Mouse (Mus musculus) embryonic facial prominence, embryonic 15.5 days (tissue): ENCODE measurements around the gene Htr5a. TPM values are rescaled to one million over a fixed set of nuclear protein-coding genes. Genes with fewer than 3 reads are reported as not detected.

ENCODE experiments used
- ATAC-seq: fragments of 200-750 bp; cut with Nextera tagmentation; 2 replicates; pipeline ENCODE4 v1.8.0; 2017; ENCODE audit warnings: low read depth, moderate TSS enrichment; ENCODE audit not compliant: insufficient number of reproducible peaks, low FRiP score, low TSS enrichment
- H3K27ac ChIP-seq: fragments of 300-500 bp; sonication (generic); replicated peaks from 2 replicates; pipeline ENCODE4 v1.5.1; 2015; ENCODE audit warnings: mild to moderate bottlenecking, inconsistent platforms
- H3K27me3 ChIP-seq: fragments of 300-500 bp; sonication (generic); 2 replicates; pipeline ENCODE4 v1.6.1; 2015; ENCODE audit warnings: inconsistent platforms
- H3K36me3 ChIP-seq: fragments of 300-500 bp; sonication (generic); 2 replicates; pipeline ENCODE4 v1.6.1; 2015; ENCODE audit warnings: mild to moderate bottlenecking, inconsistent platforms
- H3K4me1 ChIP-seq: fragments of 300-500 bp; sonication (generic); 2 replicates; pipeline ENCODE4 v1.6.1; 2015; ENCODE audit warnings: inconsistent platforms
- H3K4me2 ChIP-seq: fragments of 300-500 bp; sonication (generic); replicated peaks from 2 replicates; pipeline ENCODE4 v1.6.1; 2015; ENCODE audit warnings: mild to moderate bottlenecking, inconsistent platforms
- H3K4me3 ChIP-seq: fragments of 300-500 bp; sonication (generic); replicated peaks from 2 replicates; pipeline ENCODE4 v1.5.1; 2015; ENCODE audit warnings: mild to moderate bottlenecking, inconsistent platforms
- H3K9ac ChIP-seq: fragments of 300-500 bp; sonication (generic); 2 replicates; pipeline ENCODE4 v1.6.1; 2015; ENCODE audit warnings: inconsistent platforms
- H3K9me3 ChIP-seq: fragments of 300-500 bp; sonication (generic); replicated peaks from 2 replicates; pipeline ENCODE4 v1.6.1; 2016; ENCODE audit warnings: inconsistent platforms
- WGBS: fragments of 180-500 bp; shearing (Covaris S2); methylation state at CpG from one replicate; pipeline ENCODE4 v1.1.7; 2015; 5-methylcytosine and 5-hydroxymethylcytosine counted together
- polyA plus RNA-seq: library from polyadenylated mRNA; unstranded; fragments of >200 nt; fragmentation: Nextera tagmentation; extraction: Ambion mirVana; gene quantifications from 2 replicates; pipeline ENCODE4 v1.2.1, GENCODE M21; 2015

Gene Htr5a
- polyA plus RNA-seq, 1 experiment from 2014 or later: not detected

- Histone ChIP-seq H3K9ac (no peak overlapping the region), H3K4me2 (no peak overlapping the region), H3K27ac (no peak overlapping the region), H3K4me3 (no peak overlapping the region), H3K36me3 (no peaks in the 10 kb centered on the region), H3K9me3 (no peaks in the 10 kb centered on the region), H3K4me1 (no peaks in the 10 kb centered on the region), H3K27me3 (peaks cover 10% of the 10 kb centered on the region)
- 74% methylated on average over 5 of the region's 5 CpGs for WGBS
- no peak for ATAC-seq
Measured at GRCm38 (mm10) chr5:27846979-27847378, 5.0 kb downstream of the Htr5a start.

GRCm38 (mm10) chr5:27854290-27854689, 12.3 kb downstream of the Htr5a start:
- Histone ChIP-seq H3K4me2 (no peak overlapping the region), H3K4me1 (no peaks in the 10 kb centered on the region), H3K4me3 (no peak overlapping the region), H3K27me3 (no peaks in the 10 kb centered on the region), H3K9me3 (no peaks in the 10 kb centered on the region), H3K36me3 (no peaks in the 10 kb centered on the region), H3K9ac (no peak overlapping the region), H3K27ac (no peak overlapping the region)
- ATAC-seq: no peak
- WGBS: 55% methylated on average over 1 of the region's 1 CpGs

GRCm38 (mm10) chr5:27855726-27856125, 13.8 kb downstream of the Htr5a start:
- Histone ChIP-seq H3K9ac (no peak overlapping the region), H3K4me2 (no peak overlapping the region), H3K4me1 (no peaks in the 10 kb centered on the region), H3K27ac (no peak overlapping the region), H3K27me3 (no peaks in the 10 kb centered on the region), H3K36me3 (no peaks in the 10 kb centered on the region), H3K4me3 (no peak overlapping the region), H3K9me3 (no peaks in the 10 kb centered on the region)
- WGBS: 88% methylated on average over 2 of the region's 2 CpGs
- ATAC-seq: no peak

GRCm38 (mm10) chr5:27873240-27874082, 31.5 kb downstream of the Htr5a start:
- ATAC-seq: no peak
- Histone ChIP-seq H3K9me3 (no peaks in the 10 kb centered on the region), H3K4me2 (no peak overlapping the region), H3K27me3 (no peaks in the 10 kb centered on the region), H3K9ac (no peak overlapping the region), H3K4me3 (no peak overlapping the region), H3K4me1 (0 out of 2 replicates have a peak, but pooled peaks cover 3% of the 10 kb centered on the region), H3K36me3 (no peaks in the 10 kb centered on the region), H3K27ac (no peak overlapping the region)
- WGBS: 37% methylated on average over 8 of the region's 8 CpGs

GRCm38 (mm10) chr5:27874211-27874610, 32.3 kb downstream of the Htr5a start:
- Histone ChIP-seq H3K9me3 (no peaks in the 10 kb centered on the region), H3K27me3 (no peaks in the 10 kb centered on the region), H3K4me2 (no peak overlapping the region), H3K9ac (no peak overlapping the region), H3K27ac (no peak overlapping the region), H3K36me3 (no peaks in the 10 kb centered on the region), H3K4me3 (no peak overlapping the region), H3K4me1 (0 out of 2 replicates have a peak, but pooled peaks cover 3% of the 10 kb centered on the region)
- 52% methylated on average over 5 of the region's 5 CpGs for WGBS
- ATAC-seq: no peak

GRCm38 (mm10) chr5:27875341-27876105, 33.6 kb downstream of the Htr5a start:
- Histone ChIP-seq H3K9me3 (no peaks in the 10 kb centered on the region), H3K4me2 (no peak overlapping the region), H3K4me3 (no peak overlapping the region), H3K27me3 (no peaks in the 10 kb centered on the region), H3K36me3 (no peaks in the 10 kb centered on the region), H3K4me1 (0 out of 2 replicates have a peak, but pooled peaks cover 3% of the 10 kb centered on the region), H3K27ac (no peak overlapping the region), H3K9ac (no peak overlapping the region)
- ATAC-seq: no peak
- 52% methylated on average over 4 of the region's 4 CpGs for WGBS

GRCm38 (mm10) chr5:27878356-27878755, 36.4 kb downstream of the Htr5a start:
- no peaks in the 10 kb centered on the region for H3K27me3 ChIP-seq
- H3K9ac ChIP-seq: no peak overlapping the region
- 0 out of 2 replicates have a peak, but pooled peaks cover under 1% of the 10 kb centered on the region for H3K4me1 ChIP-seq
- H3K36me3 ChIP-seq: no peaks in the 10 kb centered on the region
- no peak overlapping the region for H3K4me3 ChIP-seq
- H3K9me3 ChIP-seq: no peaks in the 10 kb centered on the region
- no peak overlapping the region for H3K27ac ChIP-seq
- no peak overlapping the region for H3K4me2 ChIP-seq
- ATAC-seq: no peak
- 85% methylated on average over 5 of the region's 5 CpGs for WGBS

GRCm38 (mm10) chr5:27879726-27880125, 37.8 kb downstream of the Htr5a start:
- Histone ChIP-seq H3K4me2 (no peak overlapping the region), H3K9me3 (no peaks in the 10 kb centered on the region), H3K4me3 (no peak overlapping the region), H3K27me3 (no peaks in the 10 kb centered on the region), H3K27ac (no peak overlapping the region), H3K36me3 (no peaks in the 10 kb centered on the region), H3K4me1 (no peaks in the 10 kb centered on the region), H3K9ac (no peak overlapping the region)
- WGBS: 87% methylated on average over 3 of the region's 3 CpGs
- ATAC-seq: no peak

- Histone ChIP-seq H3K27me3 (no peaks in the 10 kb centered on the region), H3K4me2 (no peak overlapping the region), H3K9me3 (no peaks in the 10 kb centered on the region), H3K4me1 (no peaks in the 10 kb centered on the region), H3K27ac (no peak overlapping the region), H3K9ac (no peak overlapping the region), H3K36me3 (no peaks in the 10 kb centered on the region), H3K4me3 (no peak overlapping the region)
- 38% methylated on average over 3 of the region's 3 CpGs for WGBS
- no peak for ATAC-seq
Measured at GRCm38 (mm10) chr5:27880329-27881036, 38.5 kb downstream of the Htr5a start.

GRCm38 (mm10) chr5:27881261-27881660, 39.3 kb downstream of the Htr5a start:
- no peak for ATAC-seq
- Histone ChIP-seq H3K4me1 (no peaks in the 10 kb centered on the region), H3K27ac (no peak overlapping the region), H3K4me2 (no peak overlapping the region), H3K9ac (no peak overlapping the region), H3K4me3 (no peak overlapping the region), H3K36me3 (no peaks in the 10 kb centered on the region), H3K9me3 (no peaks in the 10 kb centered on the region), H3K27me3 (no peaks in the 10 kb centered on the region)
- 77% methylated on average over 2 of the region's 2 CpGs for WGBS

GRCm38 (mm10) chr5:27888080-27888479, 46.1 kb downstream of the Htr5a start:
- H3K27ac ChIP-seq: no peak overlapping the region
- ATAC-seq: no peak
- H3K4me3 ChIP-seq: no peak overlapping the region
- no peaks in the 10 kb centered on the region for H3K27me3 ChIP-seq
- no peak overlapping the region for H3K9ac ChIP-seq
- H3K36me3 ChIP-seq: no peaks in the 10 kb centered on the region
- H3K9me3 ChIP-seq: no peaks in the 10 kb centered on the region
- no peaks in the 10 kb centered on the region for H3K4me1 ChIP-seq
- 89% methylated on average over 3 of the region's 3 CpGs for WGBS
- no peak overlapping the region for H3K4me2 ChIP-seq
